Mouse (Mus musculus): ENCODE results near the gene Mettl21c. TPM values are rescaled to one million over a fixed set of nuclear protein-coding genes. Genes with fewer than 3 reads are reported as not detected.

Mettl21c gene
- polyA plus RNA-seq, 1 experiment from 2014 or later, result 0.41 TPM

DNA sequence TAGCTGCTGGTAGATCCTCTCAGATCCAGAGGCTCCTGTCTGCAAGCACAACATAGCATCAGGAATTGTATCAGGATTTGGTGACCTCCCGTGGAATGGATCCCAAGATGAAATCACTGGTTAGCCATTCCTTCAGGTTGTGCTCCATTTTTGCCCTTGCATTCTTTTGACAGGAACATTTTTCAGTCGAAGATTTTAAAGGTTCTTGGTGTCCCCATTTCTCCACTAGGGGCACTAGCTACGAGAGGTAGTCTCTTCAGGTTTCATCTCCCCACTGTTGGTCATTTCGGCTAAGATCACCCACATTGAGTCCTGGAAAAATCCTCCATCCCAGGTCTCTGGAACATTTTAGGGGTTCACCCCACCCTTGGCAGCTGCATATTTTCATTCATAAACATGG lies 53.1 kb downstream of the Mettl21c start:
- H3K36me3 ChIP-seq (ENCODE audit: control insufficient read depth, insufficient read depth, low read length), result peaks cover 41% of the 10 kb centered on the region
- no peak overlapping the region for H3K27ac ChIP-seq (ENCODE audit: low read depth, low read length)
- no peak overlapping the region for H3K4me2 ChIP-seq (replicated peaks; ENCODE audit: low read depth, low read length)
- 86% methylated on average over 4 of the region's 4 CpGs for WGBS
- no peak overlapping the region for H3K4me3 ChIP-seq (ENCODE audit: low read length)
- H3K9me3 ChIP-seq (ENCODE audit: control insufficient read depth, low read length), result no peaks in the 10 kb centered on the region
- no peaks in the 10 kb centered on the region for H3K27me3 ChIP-seq (ENCODE audit: control insufficient read depth, insufficient read depth, low read length)
- no peak for ATAC-seq (ENCODE audit: low FRiP score, low TSS enrichment)
- H3K4me1 ChIP-seq (ENCODE audit: control insufficient read depth, insufficient read depth, low read length), result no peaks in the 10 kb centered on the region
- no peak overlapping the region for H3K9ac ChIP-seq (ENCODE audit: low read depth, low read length)

DNA sequence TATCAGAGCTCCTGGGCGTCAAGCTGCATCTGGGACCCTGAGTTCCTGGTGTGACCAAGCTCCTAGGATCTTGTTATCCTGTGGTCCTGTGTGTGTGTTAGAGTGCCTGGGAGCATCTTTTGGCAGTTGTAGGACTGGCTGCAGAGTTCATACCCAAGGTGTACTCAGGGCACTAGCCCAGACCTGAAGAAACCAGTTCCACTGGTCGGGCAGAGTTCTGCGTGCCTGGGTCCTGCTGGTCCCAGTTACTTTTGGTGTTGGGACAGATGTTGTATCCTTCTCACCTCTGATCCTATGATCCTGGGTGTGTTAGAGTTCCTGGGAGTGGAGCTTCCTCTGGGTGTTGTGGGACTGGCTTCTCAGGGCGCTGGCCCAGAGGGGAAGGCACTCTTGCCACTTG lies 55.5 kb downstream of the Mettl21c start:
- H3K36me3 ChIP-seq (ENCODE audit: control insufficient read depth, insufficient read depth, low read length), result peaks cover 46% of the 10 kb centered on the region
- no peak overlapping the region for H3K9ac ChIP-seq (ENCODE audit: low read depth, low read length)
- no peak overlapping the region for H3K27ac ChIP-seq (ENCODE audit: low read depth, low read length)
- H3K4me2 ChIP-seq (replicated peaks; ENCODE audit: low read depth, low read length), result no peak overlapping the region
- H3K9me3 ChIP-seq (ENCODE audit: control insufficient read depth, low read length), result no peaks in the 10 kb centered on the region
- 83% methylated on average over 4 of the region's 4 CpGs for WGBS
- H3K27me3 ChIP-seq (ENCODE audit: control insufficient read depth, insufficient read depth, low read length), result no peaks in the 10 kb centered on the region
- H3K4me1 ChIP-seq (ENCODE audit: control insufficient read depth, insufficient read depth, low read length), result no peaks in the 10 kb centered on the region
- no peak overlapping the region for H3K4me3 ChIP-seq (ENCODE audit: low read length)
- ATAC-seq (ENCODE audit: low FRiP score, low TSS enrichment), result no peak

Other genes with a start within 250 kb of the Mettl21c start
- gene Uxs1, start 192.2 kb downstream of the Mettl21c start, polyA plus RNA-seq (2014; fragmentation: Nextera tagmentation; extraction: Ambion mirVana), result 20.4 and 25.0 TPM in 2 replicates
- 41.2 and 63.0 TPM in 2 replicates for gene Tpp2, start 86.4 kb downstream of the Mettl21c start, polyA plus RNA-seq (2014; fragmentation: Nextera tagmentation; extraction: Ambion mirVana)
- 0.09 and 0.14 TPM in 2 replicates for gene Gm8251, start 41.9 kb upstream of the Mettl21c start, polyA plus RNA-seq (2014; fragmentation: Nextera tagmentation; extraction: Ambion mirVana)
- 104 and 122 TPM in 2 replicates for gene Tex30, start 82.4 kb upstream of the Mettl21c start, polyA plus RNA-seq (2014; fragmentation: Nextera tagmentation; extraction: Ambion mirVana)
- gene Kdelc1, start 98.8 kb upstream of the Mettl21c start, polyA plus RNA-seq (2014; fragmentation: Nextera tagmentation; extraction: Ambion mirVana), result 66.4 and 78.0 TPM in 2 replicates
- 16.4 and 24.1 TPM in 2 replicates for gene Bivm, start 98.9 kb upstream of the Mettl21c start, polyA plus RNA-seq (2014; fragmentation: Nextera tagmentation; extraction: Ambion mirVana)
- gene Ercc5, start 127.7 kb upstream of the Mettl21c start, polyA plus RNA-seq (2014; fragmentation: Nextera tagmentation; extraction: Ambion mirVana), result 12.7 and 23.2 TPM in 2 replicates
- gene Mettl21e, start 198.9 kb upstream of the Mettl21c start, polyA plus RNA-seq (2014; fragmentation: Nextera tagmentation; extraction: Ambion mirVana), result not detected in 2 replicates

Measured in kidney, embryonic 14.5 days (tissue).